Mouse (Mus musculus): Measurements from ENCODE around the gene Lsg1. TPM values are rescaled to one million over a fixed set of nuclear protein-coding genes. Genes with fewer than 3 reads are reported as not detected.

Lsg1 gene
- polyA plus RNA-seq, 1 experiment from 2014 or later, result 49.3 TPM

GRCm38 (mm10) chr16:30595356-30595755 lies 8.0 kb upstream of the Lsg1 start:
- Histone ChIP-seq H3K27me3 (replicated peaks; ENCODE audit: control insufficient read depth, insufficient read depth, low read length) (no peaks in the 10 kb centered on the region; the same call in 1 of the 2 replicates), H3K36me3 (ENCODE audit: control insufficient read depth, insufficient read depth, low read length) (no peaks in the 10 kb centered on the region), H3K4me2 (ENCODE audit: low read depth, low read length) (no peak overlapping the region), H3K4me1 (ENCODE audit: control insufficient read depth, insufficient read depth, low read length) (peaks cover 7% of the 10 kb centered on the region), H3K4me3 (ENCODE audit: low read length) (no peak overlapping the region), H3K27ac (ENCODE audit: low read length) (no peak overlapping the region; the same call in 1 of the 2 replicates), H3K9me3 (ENCODE audit: control insufficient read depth, low read length) (no peaks in the 10 kb centered on the region), H3K9ac (ENCODE audit: low read depth, low read length) (no peak overlapping the region)
- ATAC-seq, result no peak
- WGBS, result 48% methylated on average over 3 of the region's 3 CpGs

- Histone ChIP-seq H3K36me3 (ENCODE audit: control insufficient read depth, insufficient read depth, low read length) (no peaks in the 10 kb centered on the region), H3K4me3 (ENCODE audit: low read length) (no peak overlapping the region), H3K27me3 (replicated peaks; ENCODE audit: control insufficient read depth, insufficient read depth, low read length) (no peaks in the 10 kb centered on the region), H3K9me3 (ENCODE audit: control insufficient read depth, low read length) (no peaks in the 10 kb centered on the region), H3K4me2 (ENCODE audit: low read depth, low read length) (no peak overlapping the region), H3K4me1 (ENCODE audit: control insufficient read depth, insufficient read depth, low read length) (peaks cover 7% of the 10 kb centered on the region), H3K27ac (ENCODE audit: low read length) (no peak overlapping the region), H3K9ac (ENCODE audit: low read depth, low read length) (no peak overlapping the region)
- 43% methylated on average over 3 of the region's 3 CpGs for WGBS
- no peak for ATAC-seq
Observed at GRCm38 (mm10) chr16:30591990-30592389, 4.6 kb upstream of the Lsg1 start.

GRCm38 (mm10) chr16:30590264-30591209 lies 3.1 kb upstream of the Lsg1 start:
- 29% methylated on average over 7 of the region's 7 CpGs for WGBS
- ATAC-seq, result no peak
- H3K4me1 ChIP-seq (ENCODE audit: control insufficient read depth, insufficient read depth, low read length), result peaks cover 3% of the 10 kb centered on the region; the same call in 1 of the 2 replicates

GRCm38 (mm10) chr16:30586935-30587493 lies 378 bp downstream of the Lsg1 start:
- no peaks in the 10 kb centered on the region for H3K27me3 ChIP-seq (replicated peaks; ENCODE audit: control insufficient read depth, insufficient read depth, low read length)
- WGBS, result 2% methylated on average over 19 of the region's 19 CpGs

More at GRCm38 (mm10) chr16:30590264-30591209, 3.1 kb upstream of the Lsg1 start:
- H3K36me3 ChIP-seq (ENCODE audit: control insufficient read depth, insufficient read depth, low read length), result no peaks in the 10 kb centered on the region
- H3K9ac ChIP-seq (ENCODE audit: low read depth, low read length), result no peak overlapping the region
- H3K9me3 ChIP-seq (ENCODE audit: control insufficient read depth, low read length), result no peaks in the 10 kb centered on the region
- H3K4me3 ChIP-seq (ENCODE audit: low read length), result no peak overlapping the region
- H3K27me3 ChIP-seq (replicated peaks; ENCODE audit: control insufficient read depth, insufficient read depth, low read length), result no peaks in the 10 kb centered on the region
- H3K27ac ChIP-seq (ENCODE audit: low read length), result no peak overlapping the region
- H3K4me2 ChIP-seq (ENCODE audit: low read depth, low read length), result no peak overlapping the region

GRCm38 (mm10) chr16:30580765-30581164 lies 6.6 kb downstream of the Lsg1 start:
- H3K4me3 ChIP-seq (ENCODE audit: low read length), result no peak overlapping the region
- ATAC-seq, result no peak
- no peaks in the 10 kb centered on the region for H3K27me3 ChIP-seq (replicated peaks; ENCODE audit: control insufficient read depth, insufficient read depth, low read length)
- H3K36me3 ChIP-seq (ENCODE audit: control insufficient read depth, insufficient read depth, low read length), result peaks cover 22% of the 10 kb centered on the region
- H3K4me1 ChIP-seq (ENCODE audit: control insufficient read depth, insufficient read depth, low read length), result no peaks in the 10 kb centered on the region
- H3K4me2 ChIP-seq (ENCODE audit: low read depth, low read length), result no peak overlapping the region
- no peak overlapping the region for H3K27ac ChIP-seq (ENCODE audit: low read length)
- no peak overlapping the region for H3K9ac ChIP-seq (ENCODE audit: low read depth, low read length)
- WGBS, result 90% methylated on average over 5 of the region's 5 CpGs
- no peaks in the 10 kb centered on the region for H3K9me3 ChIP-seq (ENCODE audit: control insufficient read depth, low read length)

More at GRCm38 (mm10) chr16:30586935-30587493, 378 bp downstream of the Lsg1 start:
- ATAC-seq, result no peak; the same call in 1 of the 2 replicates
- H3K4me1 ChIP-seq (ENCODE audit: control insufficient read depth, insufficient read depth, low read length), result no peaks in the 10 kb centered on the region
- H3K4me2 ChIP-seq (ENCODE audit: low read depth, low read length), result peak overlapping the region; percentile 82
- H3K27ac ChIP-seq (ENCODE audit: low read length), result peak overlapping the region; percentile 57
- H3K4me3 ChIP-seq (ENCODE audit: low read length), result peak overlapping the region; percentile 92
- no peaks in the 10 kb centered on the region for H3K9me3 ChIP-seq (ENCODE audit: control insufficient read depth, low read length)
- peak overlapping the region; percentile 83 for H3K9ac ChIP-seq (ENCODE audit: low read depth, low read length)
- peaks cover 8% of the 10 kb centered on the region; the same call in 1 of the 2 replicates for H3K36me3 ChIP-seq (ENCODE audit: control insufficient read depth, insufficient read depth, low read length)

GRCm38 (mm10) chr16:30576392-30576791 lies 11.0 kb downstream of the Lsg1 start:
- Histone ChIP-seq H3K9me3 (ENCODE audit: control insufficient read depth, low read length) (no peaks in the 10 kb centered on the region), H3K27ac (ENCODE audit: low read length) (no peak overlapping the region)
- ATAC-seq, result no peak

GRCm38 (mm10) chr16:30575815-30576214 lies 11.6 kb downstream of the Lsg1 start:
- H3K36me3 ChIP-seq (ENCODE audit: control insufficient read depth, insufficient read depth, low read length), result peaks cover 32% of the 10 kb centered on the region
- H3K27ac ChIP-seq (ENCODE audit: low read length), result no peak overlapping the region
- H3K4me1 ChIP-seq (ENCODE audit: control insufficient read depth, insufficient read depth, low read length), result no peaks in the 10 kb centered on the region
- no peak overlapping the region for H3K4me3 ChIP-seq (ENCODE audit: low read length)
- no peak for ATAC-seq
- no peaks in the 10 kb centered on the region for H3K27me3 ChIP-seq (replicated peaks; ENCODE audit: control insufficient read depth, insufficient read depth, low read length)
- H3K4me2 ChIP-seq (ENCODE audit: low read depth, low read length), result no peak overlapping the region
- H3K9me3 ChIP-seq (ENCODE audit: control insufficient read depth, low read length), result no peaks in the 10 kb centered on the region
- 83% methylated on average over 7 of the region's 7 CpGs for WGBS
- H3K9ac ChIP-seq (ENCODE audit: low read depth, low read length), result no peak overlapping the region

More at GRCm38 (mm10) chr16:30576392-30576791, 11.0 kb downstream of the Lsg1 start:
- no peak overlapping the region for H3K4me3 ChIP-seq (ENCODE audit: low read length)
- WGBS, result 90% methylated on average over 1 of the region's 1 CpGs
- no peaks in the 10 kb centered on the region for H3K4me1 ChIP-seq (ENCODE audit: control insufficient read depth, insufficient read depth, low read length)
- peaks cover 27% of the 10 kb centered on the region for H3K36me3 ChIP-seq (ENCODE audit: control insufficient read depth, insufficient read depth, low read length)
- no peak overlapping the region for H3K4me2 ChIP-seq (ENCODE audit: low read depth, low read length)
- H3K9ac ChIP-seq (ENCODE audit: low read depth, low read length), result no peak overlapping the region
- no peaks in the 10 kb centered on the region for H3K27me3 ChIP-seq (replicated peaks; ENCODE audit: control insufficient read depth, insufficient read depth, low read length)

GRCm38 (mm10) chr16:30572239-30572638 lies 15.2 kb downstream of the Lsg1 start:
- H3K4me1 ChIP-seq (ENCODE audit: control insufficient read depth, insufficient read depth, low read length), result no peaks in the 10 kb centered on the region
- no peak overlapping the region for H3K4me3 ChIP-seq (ENCODE audit: low read length)
- no peak for ATAC-seq
- 67% methylated on average over 4 of the region's 4 CpGs for WGBS
- H3K27me3 ChIP-seq (replicated peaks; ENCODE audit: control insufficient read depth, insufficient read depth, low read length), result no peaks in the 10 kb centered on the region
- H3K4me2 ChIP-seq (ENCODE audit: low read depth, low read length), result no peak overlapping the region
- H3K27ac ChIP-seq (ENCODE audit: low read length), result no peak overlapping the region
- H3K36me3 ChIP-seq (ENCODE audit: control insufficient read depth, insufficient read depth, low read length), result peaks cover 43% of the 10 kb centered on the region
- H3K9me3 ChIP-seq (ENCODE audit: control insufficient read depth, low read length), result no peaks in the 10 kb centered on the region
- H3K9ac ChIP-seq (ENCODE audit: low read depth, low read length), result no peak overlapping the region

- peaks cover 45% of the 10 kb centered on the region for H3K36me3 ChIP-seq (ENCODE audit: control insufficient read depth, insufficient read depth, low read length)
- no peaks in the 10 kb centered on the region for H3K9me3 ChIP-seq (ENCODE audit: control insufficient read depth, low read length)
- no peaks in the 10 kb centered on the region for H3K4me1 ChIP-seq (ENCODE audit: control insufficient read depth, insufficient read depth, low read length)
- no peak overlapping the region for H3K9ac ChIP-seq (ENCODE audit: low read depth, low read length)
- H3K4me3 ChIP-seq (ENCODE audit: low read length), result no peak overlapping the region
- no peak overlapping the region for H3K4me2 ChIP-seq (ENCODE audit: low read depth, low read length)
- 94% methylated on average over 5 of the region's 5 CpGs for WGBS
- H3K27ac ChIP-seq (ENCODE audit: low read length), result no peak overlapping the region
- H3K27me3 ChIP-seq (replicated peaks; ENCODE audit: control insufficient read depth, insufficient read depth, low read length), result no peaks in the 10 kb centered on the region
- no peak for ATAC-seq
Observed at GRCm38 (mm10) chr16:30571378-30571777, 16.0 kb downstream of the Lsg1 start.

All from intestine, embryonic 16.5 days (tissue).